Mouse (Mus musculus): Measurements from ENCODE around the gene Vmn2r55. TPM values are rescaled to one million over a fixed set of nuclear protein-coding genes. Genes with fewer than 3 reads are reported as not detected.
"Not testable (repeated sequence)": the region's sequence is repeated elsewhere in the genome, so short reads cannot be mapped to it uniquely, and the experiment has no call there.

Gene Vmn2r55
- total RNA-seq (2015; ENCODE audit: low replicate concordance) = not detected in 2 replicates
- not detected in 2 replicates for total RNA-seq (2017; ENCODE audit: low replicate concordance)

- ATAC-seq (replicated peaks; ENCODE audit: low FRiP score, poor library complexity, severe bottlenecking) = not testable (repeated sequence)
Observed at GRCm38 (mm10) chr7:12684903-12685302, at the start of gene Vmn2r55. Gene Vmn2r55 (minus strand): TSS chr7:12685003.

GRCm38 (mm10) chr7:12640219-12640618 is 44.6 kb downstream of the Vmn2r55 start, which contains the start of gene Vmn2r54:
Gene Vmn2r54 (minus strand): TSS chr7:12640319.
- ATAC-seq (replicated peaks; ENCODE audit: low FRiP score, poor library complexity, severe bottlenecking) = not testable (repeated sequence)

GRCm38 (mm10) chr7:12608688-12609087 is 76.1 kb downstream of the Vmn2r55 start, which contains the start of gene Vmn2r53:
Gene Vmn2r53 (minus strand): TSS chr7:12608788.
- no peak for ATAC-seq (replicated peaks; ENCODE audit: low FRiP score, poor library complexity, severe bottlenecking)

Other genes starting within 250 kb of the Vmn2r55 start
- gene Zfp606, start 206.7 kb downstream of the Vmn2r55 start, total RNA-seq (2015; ENCODE audit: low replicate concordance) = 4.0 TPM in 1 of 2 replicates, not detected in the other
- 1.8 TPM in 1 of 2 replicates, not detected in the other for gene Zfp606, start 206.7 kb downstream of the Vmn2r55 start, total RNA-seq (2017; ENCODE audit: low replicate concordance)
- gene 2900092C05Rik, start 172.5 kb downstream of the Vmn2r55 start, total RNA-seq (2015; ENCODE audit: low replicate concordance) = not detected in 2 replicates
- gene 2900092C05Rik, start 172.5 kb downstream of the Vmn2r55 start, total RNA-seq (2017; ENCODE audit: low replicate concordance) = not detected in 2 replicates
- gene Vmn2r53, start 76.2 kb downstream of the Vmn2r55 start, total RNA-seq (2015; ENCODE audit: low replicate concordance) = under 0.01 TPM in 1 of 2 replicates, not detected in the other
- gene Vmn2r53, start 76.2 kb downstream of the Vmn2r55 start, total RNA-seq (2017; ENCODE audit: low replicate concordance) = under 0.01 TPM in 2 replicates
- not detected in 2 replicates for gene Vmn2r54, start 44.7 kb downstream of the Vmn2r55 start, total RNA-seq (2015; ENCODE audit: low replicate concordance)
- gene Vmn2r54, start 44.7 kb downstream of the Vmn2r55 start, total RNA-seq (2017; ENCODE audit: low replicate concordance) = not detected in 2 replicates
- not detected in 2 replicates for gene Vmn2r56, start 50.0 kb upstream of the Vmn2r55 start, total RNA-seq (2015; ENCODE audit: low replicate concordance)
- not detected in 2 replicates for gene Vmn2r56, start 50.0 kb upstream of the Vmn2r55 start, total RNA-seq (2017; ENCODE audit: low replicate concordance)
- gene Zscan18, start 118.6 kb upstream of the Vmn2r55 start, total RNA-seq (2015; ENCODE audit: low replicate concordance) = not detected in 2 replicates
- gene Zscan18, start 118.6 kb upstream of the Vmn2r55 start, total RNA-seq (2017; ENCODE audit: low replicate concordance) = not detected in 2 replicates
- 6.5 and 15.5 TPM in 2 replicates for gene Zfp329, start 133.9 kb upstream of the Vmn2r55 start, total RNA-seq (2015; ENCODE audit: low replicate concordance)
- gene Zfp329, start 133.9 kb upstream of the Vmn2r55 start, total RNA-seq (2017; ENCODE audit: low replicate concordance) = 3.1 and 4.5 TPM in 2 replicates
- gene Zfp110, start 149.8 kb upstream of the Vmn2r55 start, total RNA-seq (2015; ENCODE audit: low replicate concordance) = 14.3 and 14.4 TPM in 2 replicates
- gene Zfp110, start 149.8 kb upstream of the Vmn2r55 start, total RNA-seq (2017; ENCODE audit: low replicate concordance) = 16.6 and 20.9 TPM in 2 replicates
- 0.72 and 0.84 TPM in 2 replicates for gene Zfp128, start 196.2 kb upstream of the Vmn2r55 start, total RNA-seq (2015; ENCODE audit: low replicate concordance)
- gene Zfp128, start 196.2 kb upstream of the Vmn2r55 start, total RNA-seq (2017; ENCODE audit: low replicate concordance) = 1.0 and 1.9 TPM in 2 replicates
- 0.72 and 10.5 TPM in 2 replicates for gene Zscan22, start 212.8 kb upstream of the Vmn2r55 start, total RNA-seq (2015; ENCODE audit: low replicate concordance)
- 1.4 TPM in 1 of 2 replicates, not detected in the other for gene Zscan22, start 212.8 kb upstream of the Vmn2r55 start, total RNA-seq (2017; ENCODE audit: low replicate concordance)
- 579 and 738 TPM in 2 replicates for gene Rps5, start 237.3 kb upstream of the Vmn2r55 start, total RNA-seq (2015; ENCODE audit: low replicate concordance)
- 178 and 253 TPM in 2 replicates for gene Rps5, start 237.3 kb upstream of the Vmn2r55 start, total RNA-seq (2017; ENCODE audit: low replicate concordance)
- 0.42 TPM in 1 of 2 replicates, not detected in the other for gene Rnf225, start 242.4 kb upstream of the Vmn2r55 start, total RNA-seq (2015; ENCODE audit: low replicate concordance)
- 0.51 TPM in 1 of 2 replicates, not detected in the other for gene Rnf225, start 242.4 kb upstream of the Vmn2r55 start, total RNA-seq (2017; ENCODE audit: low replicate concordance)